Mouse (Mus musculus) MEL (cell line): ENCODE measurements around the gene Gm20481.
"Not testable (repeated sequence)": the region's sequence is repeated elsewhere in the genome, so short reads cannot be mapped to it uniquely, and the experiment has no call there.

Source experiments
- BHLHE40 ChIP-seq: IDR thresholded peaks from 2 replicates; pipeline ENCODE4 v1.6.1; 2012; ENCODE audit warnings: low read depth, mild to moderate bottlenecking, inconsistent platforms, low read length, improper control_type of control experiment, borderline replicate concordance
- CTCF ChIP-seq, 3 experiments: IDR thresholded peaks in 2 of 3; conservative IDR thresholded peaks in 1 of 3; 2 replicates each; pipeline ENCODE4 v1.5.1; 2011 to 2012; ENCODE audit warnings: low read length in 3 of 3, low read depth in 2 of 3, mild to moderate bottlenecking in 2 of 3, improper control_type of control experiment in 1 of 3, inconsistent platforms in 1 of 3, mixed read lengths in 1 of 3, moderate library complexity in 1 of 3; ENCODE audit not compliant: control insufficient read depth in 1 of 3, insufficient read depth in 1 of 3, poor library complexity in 1 of 3, severe bottlenecking in 1 of 3
- ETS1 ChIP-seq: IDR thresholded peaks from 2 replicates; pipeline ENCODE4 v1.6.1; 2012; ENCODE audit warnings: low read depth, mild to moderate bottlenecking, inconsistent platforms, low read length, improper control_type of control experiment, moderate library complexity
- GATA1 ChIP-seq: IDR thresholded peaks from 2 replicates; pipeline ENCODE4 v1.6.1; 2011; ENCODE audit warnings: low read depth, low read length, improper control_type of control experiment
- JUND ChIP-seq: IDR thresholded peaks from 2 replicates; pipeline ENCODE4 v1.6.1; 2011; ENCODE audit warnings: low read depth, mild to moderate bottlenecking, improper control_type of control experiment, low read length
- MAFK ChIP-seq: IDR thresholded peaks from 2 replicates; pipeline ENCODE4 v1.6.1; 2011; ENCODE audit warnings: low read depth, mild to moderate bottlenecking, low read length, improper control_type of control experiment, borderline replicate concordance
- NELFE ChIP-seq: IDR thresholded peaks from 2 replicates; pipeline ENCODE4 v1.6.1; 2011; ENCODE audit warnings: low read depth, low read length, improper control_type of control experiment
- POLR2A ChIP-seq, 2 experiments: IDR thresholded peaks; 2 replicates each; pipeline ENCODE4 v1.6.1; 2011 to 2012; ENCODE audit warnings: low read length in 2 of 2, mild to moderate bottlenecking in 2 of 2, control low read depth in 1 of 2, improper control_type of control experiment in 1 of 2, low read depth in 1 of 2, moderate library complexity in 1 of 2; ENCODE audit not compliant: control insufficient read depth in 1 of 2, insufficient read depth in 1 of 2, poor library complexity in 1 of 2
- POLR2AphosphoS2 ChIP-seq: IDR thresholded peaks from 2 replicates; pipeline ENCODE4 v1.6.1; 2011; ENCODE audit warnings: low read length, improper control_type of control experiment
- TAL1 ChIP-seq: IDR thresholded peaks from 2 replicates; pipeline ENCODE4 v1.6.1; 2012; ENCODE audit warnings: mild to moderate bottlenecking, inconsistent platforms, low read length, moderate library complexity, mixed read lengths

DNA sequence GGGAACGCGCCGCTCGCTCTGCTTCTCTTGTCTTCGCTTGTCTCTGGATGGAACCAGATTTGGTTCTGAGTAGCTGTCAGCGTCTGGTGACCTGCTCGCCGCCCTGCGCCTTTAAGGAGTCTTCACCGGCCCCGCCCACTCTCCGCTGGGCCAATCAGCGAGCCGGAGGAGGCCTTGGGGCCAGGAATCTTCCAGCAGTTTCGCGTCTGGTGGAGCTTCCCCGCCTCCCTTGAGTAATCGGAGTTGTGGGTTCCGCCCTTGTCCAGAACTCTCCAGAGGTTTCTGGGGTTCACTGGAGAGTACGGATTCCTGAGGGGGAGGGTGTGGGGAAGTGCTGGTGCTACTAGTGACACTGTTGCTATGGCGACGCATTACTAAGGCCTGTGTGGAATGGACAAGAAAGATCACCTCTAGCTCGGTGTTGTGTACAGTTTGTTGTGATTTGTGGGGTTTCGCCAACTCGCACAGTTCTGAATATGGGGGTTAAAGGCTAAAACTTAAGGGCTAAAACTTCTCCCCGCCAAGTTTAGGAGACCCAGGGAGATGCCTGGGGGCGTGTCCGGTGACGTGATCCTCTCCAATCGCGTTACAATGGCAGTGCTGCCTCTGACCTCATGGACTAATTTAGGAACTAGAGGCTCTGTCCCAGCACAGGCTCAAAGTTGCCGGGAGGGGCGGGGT lies 2.5 kb downstream of the Gm20481 start, which contains the start of the genes Hspa1a and Hspa1l:
- TF ChIP-seq NELFE; BHLHE40; POLR2A (IDR thresholded peaks at IDR 0.05; ENCODE audit: control insufficient read depth in 1 of 2, insufficient read depth in 1 of 2, low read depth in 1 of 2, low read length in 2 of 2, poor library complexity in 1 of 2); ETS1; CTCF (IDR thresholded peaks at IDR 0.05 in 2 of 3, conservative IDR thresholded peaks at IDR 0.05 in 1 of 3; ENCODE audit: control insufficient read depth in 1 of 3, insufficient read depth in 1 of 3, low read depth in 2 of 3, low read length in 3 of 3, poor library complexity in 1 of 3, severe bottlenecking in 1 of 3); TAL1; POLR2AphosphoS2; MAFK; JUND; GATA1: not testable (repeated sequence)
